Mouse (Mus musculus): ENCODE measurements around the gene Sdc3. TPM values are rescaled to one million over a fixed set of nuclear protein-coding genes. Genes with fewer than 3 reads are reported as not detected.

Sdc3 gene
- polyA plus RNA-seq, 2 experiments = 35.4 to 89.5 TPM

DNA sequence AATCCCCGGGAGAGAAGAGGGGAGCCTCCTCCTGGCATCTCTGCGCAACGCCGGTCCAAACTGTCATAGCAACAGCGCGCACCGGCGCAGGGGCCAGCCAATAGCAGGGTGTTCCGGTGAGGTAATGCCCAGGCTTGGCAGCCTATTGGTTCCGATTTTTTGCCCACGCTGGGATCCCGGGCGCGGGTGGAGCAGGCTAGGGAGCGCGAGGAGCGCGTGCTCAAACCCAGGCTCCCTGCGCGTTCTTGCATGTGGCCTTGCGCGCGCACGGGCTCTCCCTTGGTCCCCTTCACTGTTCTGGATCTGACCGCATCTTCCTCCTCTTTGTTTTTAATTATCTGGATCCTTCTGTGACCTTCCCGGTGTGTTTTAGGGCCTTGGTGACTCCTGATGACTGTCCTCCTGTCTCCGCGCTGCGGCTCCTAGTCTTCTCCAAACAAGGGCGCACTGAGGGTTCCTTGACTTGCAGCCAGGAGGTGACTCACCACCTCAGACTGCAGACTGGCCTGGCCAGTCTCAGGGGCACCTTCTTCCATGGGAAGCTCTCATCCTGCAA is 69.4 kb downstream of the Sdc3 start:
- no peaks in the 10 kb centered on the region for H3K9me3 ChIP-seq (ENCODE audit: control insufficient read depth, low read length)
- DNase-seq (ENCODE audit: low spot score) = peak; percentile 70
- peaks cover 22% of the 10 kb centered on the region for H3K4me1 ChIP-seq (ENCODE audit: control insufficient read depth, insufficient read depth, low read length)
- WGBS = 4% methylated on average over 24 of the region's 30 CpGs
- no peaks in the 10 kb centered on the region for H3K36me3 ChIP-seq (ENCODE audit: control insufficient read depth, insufficient read depth, low read length)
- peak overlapping the region; percentile 31; the same call in 1 of the 2 replicates for H3K9ac ChIP-seq (ENCODE audit: low read depth, low read length, severe bottlenecking)
- peak; percentile 88 for ATAC-seq (ENCODE audit: low FRiP score, low read depth)
- H3K27ac ChIP-seq (replicated peaks; ENCODE audit: low read depth, low read length) = peak overlapping the region; percentile 26; the same call in 1 of the 2 replicates
- peak overlapping the region; percentile 62 for H3K4me2 ChIP-seq (replicated peaks; ENCODE audit: low read depth, low read length, severe bottlenecking)
- H3K4me3 ChIP-seq (replicated peaks; ENCODE audit: low read length) = peak overlapping the region; percentile 29
- H3K27me3 ChIP-seq (ENCODE audit: control insufficient read depth, insufficient read depth, low read length) = peaks cover 9% of the 10 kb centered on the region; the same call in 1 of the 2 replicates
- TF ChIP-seq POLR2A (IDR thresholded peaks at IDR 0.05; ENCODE audit: borderline replicate concordance, extremely low read depth, insufficient read depth, insufficient read length) = no peak

DNA sequence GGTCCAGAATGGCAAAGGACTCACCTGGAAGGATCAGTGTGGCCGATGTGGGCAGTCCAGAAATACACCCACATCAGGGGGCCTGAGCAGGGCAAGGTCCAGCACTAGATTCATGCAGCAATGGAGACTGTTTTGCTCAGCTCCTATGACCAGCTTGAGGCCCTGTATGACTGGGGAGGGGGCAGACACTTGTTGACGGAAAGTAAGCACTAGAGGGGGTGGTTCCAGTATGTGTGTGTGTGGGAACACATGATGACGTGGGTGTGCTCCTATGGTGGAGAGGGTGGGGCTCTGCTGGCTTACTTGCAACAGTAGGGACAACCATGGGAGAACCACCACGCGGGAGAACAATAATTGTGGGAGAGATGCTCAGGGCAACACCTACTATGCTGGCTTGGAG is 70.2 kb downstream of the Sdc3 start:
- Histone ChIP-seq H3K4me2 (replicated peaks; ENCODE audit: low read depth, low read length, severe bottlenecking) (no peak overlapping the region), H3K9me3 (ENCODE audit: control insufficient read depth, low read length) (no peaks in the 10 kb centered on the region), H3K27ac (replicated peaks; ENCODE audit: low read depth, low read length) (no peak overlapping the region), H3K27me3 (ENCODE audit: control insufficient read depth, insufficient read depth, low read length) (peaks cover 9% of the 10 kb centered on the region; the same call in 1 of the 2 replicates), H3K36me3 (ENCODE audit: control insufficient read depth, insufficient read depth, low read length) (no peaks in the 10 kb centered on the region), H3K4me1 (ENCODE audit: control insufficient read depth, insufficient read depth, low read length) (peaks cover 22% of the 10 kb centered on the region), H3K9ac (ENCODE audit: low read depth, low read length, severe bottlenecking) (no peak overlapping the region), H3K4me3 (replicated peaks; ENCODE audit: low read length) (no peak overlapping the region)
- no peak for ATAC-seq (ENCODE audit: low FRiP score, low read depth)
- WGBS = 72% methylated on average over 5 of the region's 5 CpGs
- no peak for TF ChIP-seq POLR2A (IDR thresholded peaks at IDR 0.05; ENCODE audit: borderline replicate concordance, extremely low read depth, insufficient read depth, insufficient read length)
- no peak for DNase-seq (ENCODE audit: low spot score)

DNA sequence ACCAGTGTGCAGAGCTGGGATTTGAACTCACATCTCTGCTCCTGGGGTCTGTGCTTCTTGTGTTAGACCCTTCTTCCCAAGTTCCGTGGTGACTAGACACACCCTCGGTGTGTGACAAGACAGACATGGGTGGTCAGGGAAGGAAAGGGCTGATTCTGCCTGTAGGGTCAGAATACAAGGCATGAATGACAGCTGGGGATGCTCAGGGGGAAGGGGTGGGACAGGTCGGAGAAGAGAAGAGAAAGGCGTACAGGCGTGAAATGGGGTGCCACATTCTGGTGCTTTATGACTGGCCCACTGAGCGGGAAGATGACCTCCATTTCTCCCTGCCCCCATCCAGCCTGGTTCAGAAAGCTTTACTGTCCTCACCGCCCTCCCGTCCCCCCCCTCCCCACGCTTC is 73.1 kb downstream of the Sdc3 start:
- Histone ChIP-seq H3K4me3 (replicated peaks; ENCODE audit: low read length) (no peak overlapping the region), H3K4me1 (ENCODE audit: control insufficient read depth, insufficient read depth, low read length) (peaks cover 22% of the 10 kb centered on the region), H3K36me3 (ENCODE audit: control insufficient read depth, insufficient read depth, low read length) (no peaks in the 10 kb centered on the region), H3K27ac (replicated peaks; ENCODE audit: low read depth, low read length) (no peak overlapping the region), H3K9ac (ENCODE audit: low read depth, low read length, severe bottlenecking) (no peak overlapping the region), H3K4me2 (replicated peaks; ENCODE audit: low read depth, low read length, severe bottlenecking) (no peak overlapping the region), H3K9me3 (ENCODE audit: control insufficient read depth, low read length) (no peaks in the 10 kb centered on the region), H3K27me3 (ENCODE audit: control insufficient read depth, insufficient read depth, low read length) (peaks cover 9% of the 10 kb centered on the region; the same call in 1 of the 2 replicates)
- WGBS = 42% methylated on average over 6 of the region's 9 CpGs
- no peak for ATAC-seq (ENCODE audit: low FRiP score, low read depth)
- TF ChIP-seq POLR2A (IDR thresholded peaks at IDR 0.05; ENCODE audit: borderline replicate concordance, extremely low read depth, insufficient read depth, insufficient read length) = no peak
- no peak for DNase-seq (ENCODE audit: low spot score)

DNA sequence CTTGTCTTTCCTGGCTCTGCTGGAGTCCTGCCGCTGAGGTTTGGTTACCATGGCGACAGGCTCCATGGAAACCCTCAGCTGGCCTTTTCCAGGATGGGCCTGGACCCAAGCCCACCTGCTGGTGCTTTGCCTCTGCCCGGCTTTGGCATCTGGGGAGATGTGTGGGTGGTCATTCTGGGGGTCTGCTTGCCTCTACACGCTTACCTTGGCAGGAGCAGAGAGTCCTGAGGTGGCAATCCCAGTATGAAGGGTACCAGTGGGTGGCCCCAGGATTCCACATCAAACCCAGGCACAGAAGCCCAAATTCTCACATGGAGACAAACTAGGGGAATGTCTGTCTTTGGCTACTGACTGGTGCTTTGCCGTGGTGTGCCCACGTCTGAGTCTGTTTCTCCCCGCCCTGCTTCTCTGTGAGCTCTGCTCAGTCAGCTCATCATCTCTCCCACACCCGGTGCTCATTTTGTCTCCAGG is 73.6 kb downstream of the Sdc3 start:
- ATAC-seq (ENCODE audit: low FRiP score, low read depth) = peak; percentile 42; the same call in 1 of the 2 replicates
- Histone ChIP-seq H3K36me3 (ENCODE audit: control insufficient read depth, insufficient read depth, low read length) (no peaks in the 10 kb centered on the region), H3K4me3 (replicated peaks; ENCODE audit: low read length) (no peak overlapping the region), H3K4me1 (ENCODE audit: control insufficient read depth, insufficient read depth, low read length) (peaks cover 22% of the 10 kb centered on the region), H3K4me2 (replicated peaks; ENCODE audit: low read depth, low read length, severe bottlenecking) (no peak overlapping the region), H3K27ac (replicated peaks; ENCODE audit: low read depth, low read length) (no peak overlapping the region), H3K9me3 (ENCODE audit: control insufficient read depth, low read length) (no peaks in the 10 kb centered on the region), H3K27me3 (ENCODE audit: control insufficient read depth, insufficient read depth, low read length) (peaks cover 9% of the 10 kb centered on the region; the same call in 1 of the 2 replicates), H3K9ac (ENCODE audit: low read depth, low read length, severe bottlenecking) (no peak overlapping the region)
- no peak for TF ChIP-seq POLR2A (IDR thresholded peaks at IDR 0.05; ENCODE audit: borderline replicate concordance, extremely low read depth, insufficient read depth, insufficient read length)
- 20% methylated on average over 8 of the region's 8 CpGs for WGBS
- peak; percentile 46 for DNase-seq (ENCODE audit: low spot score)

DNA sequence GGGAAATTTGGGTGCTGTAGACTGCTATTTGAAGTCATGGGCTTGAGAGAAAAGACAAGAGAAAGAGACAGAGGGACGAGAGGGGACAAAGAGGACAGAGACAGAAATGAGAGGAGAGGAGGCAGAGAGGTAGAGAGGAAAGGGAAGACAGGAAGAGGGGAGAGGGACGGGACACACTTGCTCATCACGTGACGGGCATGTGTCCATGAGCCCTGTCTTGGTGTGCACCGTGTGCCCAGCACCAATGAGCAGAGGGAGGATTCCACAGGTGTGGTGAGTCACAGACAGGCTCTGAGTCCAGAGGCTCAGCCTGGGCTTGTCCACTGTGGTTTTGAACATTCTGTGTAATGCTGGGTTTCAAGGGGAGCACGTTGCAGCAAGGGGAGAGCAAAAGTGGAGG is 75.6 kb downstream of the Sdc3 start:
- Histone ChIP-seq H3K9ac (ENCODE audit: low read depth, low read length, severe bottlenecking) (no peak overlapping the region), H3K9me3 (ENCODE audit: control insufficient read depth, low read length) (no peaks in the 10 kb centered on the region), H3K27ac (replicated peaks; ENCODE audit: low read depth, low read length) (no peak overlapping the region), H3K4me3 (replicated peaks; ENCODE audit: low read length) (no peak overlapping the region), H3K36me3 (ENCODE audit: control insufficient read depth, insufficient read depth, low read length) (no peaks in the 10 kb centered on the region), H3K27me3 (ENCODE audit: control insufficient read depth, insufficient read depth, low read length) (no peaks in the 10 kb centered on the region), H3K4me1 (ENCODE audit: control insufficient read depth, insufficient read depth, low read length) (peaks cover 9% of the 10 kb centered on the region; the same call in 1 of the 2 replicates), H3K4me2 (replicated peaks; ENCODE audit: low read depth, low read length, severe bottlenecking) (no peak overlapping the region)
- ATAC-seq (ENCODE audit: low FRiP score, low read depth) (no peak), DNase-seq (ENCODE audit: low spot score) (no peak)
- WGBS = 64% methylated on average over 6 of the region's 6 CpGs
- no peak for TF ChIP-seq POLR2A (IDR thresholded peaks at IDR 0.05; ENCODE audit: borderline replicate concordance, extremely low read depth, insufficient read depth, insufficient read length)
